Mouse (Mus musculus) induced T-regulatory cell, adult 2 months (primary cell): ENCODE results near the gene Mlip.

Source experiments
- DNase-seq: peaks from one replicate; pipeline ENCODE4 v3.0.0-alpha.2; 2012; ENCODE audit warnings: low read depth

The Mlip gene

DNA sequence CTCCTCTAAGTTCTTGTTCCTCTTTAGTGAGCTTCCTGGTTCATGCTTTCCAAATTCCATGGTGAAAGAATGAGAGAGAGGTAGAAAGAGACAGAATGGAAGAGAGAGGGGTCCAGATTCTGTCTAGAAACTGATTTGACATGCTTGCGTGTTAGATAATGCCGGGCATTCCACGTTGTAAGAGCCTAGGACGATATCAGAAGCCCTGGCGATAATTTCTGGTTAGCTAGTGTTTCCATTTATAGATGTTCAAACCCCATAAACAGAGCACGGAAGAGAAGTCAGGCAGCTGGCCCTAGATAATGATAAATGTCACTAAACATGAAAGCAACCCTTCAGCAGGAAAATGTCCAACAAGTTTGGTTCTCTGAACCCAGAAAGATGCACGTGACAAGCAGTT lies 5.1 kb downstream of the Mlip start:
- DNase-seq = no peak

DNA sequence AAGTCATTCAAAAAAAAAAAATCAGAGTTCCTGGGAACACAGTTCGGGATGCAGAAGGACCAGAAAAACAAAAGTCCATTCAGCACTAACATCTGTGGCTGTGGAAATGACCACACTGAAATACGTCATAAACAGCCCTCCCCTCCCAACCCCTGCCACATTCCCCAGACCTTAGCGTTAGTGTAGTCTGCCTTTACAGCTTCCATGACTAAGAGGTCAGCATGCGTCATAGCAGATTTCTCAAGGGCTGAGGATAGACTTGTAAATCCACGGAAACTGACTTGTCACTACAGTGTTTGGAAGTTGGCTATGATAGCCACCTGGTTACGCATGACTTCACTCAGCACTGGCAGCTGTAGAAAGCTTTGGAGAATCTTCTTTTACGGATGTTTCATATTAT lies 8.5 kb downstream of the Mlip start:
- no peak for DNase-seq

GRCm38 (mm10) chr9:77340159-77340862 lies 12.5 kb downstream of the Mlip start:
- no peak for DNase-seq

DNA sequence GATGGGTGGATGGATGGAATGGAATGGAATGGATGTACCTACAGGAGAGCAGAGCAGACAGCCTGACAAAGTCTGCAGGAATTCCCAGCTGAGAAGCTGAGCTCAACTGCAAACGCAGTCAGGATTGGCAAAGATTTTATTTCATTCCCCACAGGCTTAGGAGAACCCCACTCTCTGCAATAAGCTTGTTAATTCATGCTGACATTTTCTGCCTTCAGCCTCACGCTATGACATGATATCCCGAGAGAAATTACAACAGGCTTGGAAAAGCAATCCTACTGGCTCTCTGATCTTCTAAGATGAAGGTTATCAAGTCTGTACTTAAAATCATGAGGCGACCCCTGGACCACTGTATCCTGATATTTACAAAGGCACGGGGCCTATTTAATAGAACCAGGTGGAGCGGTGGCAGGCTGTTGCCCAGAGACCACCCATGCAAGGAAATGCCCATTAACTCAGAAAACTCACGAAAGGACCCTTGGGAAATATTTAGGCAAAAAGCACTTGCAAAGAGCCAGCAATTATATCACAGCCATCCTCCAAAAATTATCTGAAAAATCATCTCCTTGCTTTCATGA lies 13.1 kb downstream of the Mlip start:
- no peak for DNase-seq

DNA sequence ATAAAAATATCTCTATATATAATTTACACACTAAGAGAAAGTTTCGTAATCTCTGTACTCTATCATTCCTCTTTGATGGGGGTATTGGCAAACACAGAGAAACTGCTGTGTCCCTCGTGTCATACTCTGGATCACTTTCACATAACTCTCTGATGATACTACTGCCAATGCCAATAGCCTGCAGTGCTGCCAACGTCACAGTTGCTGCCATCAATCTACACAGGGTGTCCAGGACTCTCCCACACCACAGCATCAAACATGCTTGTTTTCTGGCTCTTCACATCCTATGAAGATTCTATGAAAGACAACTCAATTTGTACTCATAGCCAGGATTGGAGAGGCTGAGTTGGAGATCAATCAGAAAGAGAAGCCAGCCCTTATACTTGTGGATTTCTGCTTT lies 17.4 kb downstream of the Mlip start:
- no peak for DNase-seq

DNA sequence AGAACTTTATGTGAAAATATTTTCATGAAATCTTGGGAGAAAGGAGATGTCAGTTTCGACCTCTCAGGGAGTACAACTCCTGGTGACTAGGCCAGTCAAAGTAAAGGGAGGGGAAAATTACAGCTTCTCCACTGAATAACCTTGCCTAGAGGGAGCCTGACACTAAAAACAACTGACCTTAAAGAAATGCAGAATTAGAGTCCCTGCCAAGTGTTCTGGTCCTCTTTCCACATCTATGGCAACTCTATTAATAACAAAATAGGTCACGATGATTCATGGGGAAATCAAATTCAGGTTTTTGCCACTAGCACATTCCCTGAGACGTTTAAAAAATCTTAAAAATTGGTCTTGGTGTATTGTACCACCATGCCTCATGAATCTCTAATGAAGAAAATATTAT lies 34.4 kb downstream of the Mlip start:
- no peak for DNase-seq

DNA sequence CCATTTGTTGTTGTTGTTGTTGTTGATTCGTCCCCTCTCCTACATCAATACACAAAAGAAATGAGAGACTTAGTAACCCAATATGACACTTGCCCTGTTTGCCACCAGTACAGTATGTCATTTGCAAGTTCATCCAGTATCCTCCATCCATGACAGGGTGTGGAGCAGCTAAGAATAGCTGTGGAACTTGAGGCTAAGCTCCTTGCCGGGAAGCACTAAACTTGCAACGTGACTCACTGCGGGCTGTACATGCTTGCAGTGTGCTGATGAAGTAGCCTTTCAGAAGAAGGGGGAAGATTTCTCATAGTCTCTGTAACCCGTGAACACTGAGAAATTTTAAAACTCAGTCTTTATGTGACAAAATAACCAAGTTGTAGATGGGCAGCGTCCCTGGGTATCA lies 42.2 kb downstream of the Mlip start:
- no peak for DNase-seq

- no peak for DNase-seq
Observed at GRCm38 (mm10) chr9:77305417-77305816, 47.4 kb downstream of the Mlip start.

DNA sequence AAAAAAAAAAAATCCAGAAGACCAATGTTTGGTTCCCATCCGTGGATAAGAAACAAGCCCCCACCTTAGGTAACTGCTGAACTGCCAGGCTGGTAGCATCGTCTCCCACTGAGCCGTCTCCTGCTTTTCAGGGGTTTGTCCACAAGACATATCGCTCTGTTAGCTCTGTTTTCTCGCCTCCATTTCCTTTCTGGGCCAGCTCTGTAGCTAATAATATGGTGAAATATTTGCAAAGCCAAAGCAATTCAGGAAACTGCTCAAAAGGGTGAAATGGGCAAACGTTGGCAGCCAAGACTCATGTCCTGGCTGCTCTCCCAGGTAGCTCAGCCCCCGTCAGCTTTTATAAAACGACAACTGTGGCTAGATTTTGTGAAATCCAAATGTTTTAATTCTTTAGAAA lies 50.4 kb downstream of the Mlip start:
- DNase-seq = no peak

GRCm38 (mm10) chr9:77287958-77288357 lies 64.8 kb downstream of the Mlip start:
- no peak for DNase-seq

GRCm38 (mm10) chr9:77279371-77279770 lies 73.4 kb downstream of the Mlip start:
- DNase-seq = no peak

GRCm38 (mm10) chr9:77278055-77278454 lies 74.7 kb downstream of the Mlip start:
- no peak for DNase-seq

DNA sequence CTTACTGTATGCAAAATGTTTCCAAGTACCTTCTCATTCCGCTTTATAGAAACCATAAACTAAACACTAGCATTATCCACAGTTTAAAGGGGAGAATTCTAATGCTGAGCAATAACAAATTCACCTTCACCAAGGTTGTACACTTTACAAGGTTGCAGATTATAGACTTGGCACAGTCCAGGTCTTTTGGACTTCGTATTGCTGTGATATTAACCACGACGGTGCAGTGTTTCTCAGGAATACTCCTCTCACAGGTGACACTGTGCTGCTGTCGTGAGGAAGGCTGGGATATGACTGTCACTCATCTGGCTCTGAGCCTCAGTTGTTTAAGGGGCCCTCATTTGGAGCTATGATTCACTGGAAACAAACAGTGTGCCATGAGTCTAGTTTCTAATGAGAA lies 75.5 kb downstream of the Mlip start:
- DNase-seq = no peak

- no peak for DNase-seq
Observed at GRCm38 (mm10) chr9:77276451-77277154, 76.2 kb downstream of the Mlip start.

- DNase-seq = no peak
Observed at GRCm38 (mm10) chr9:77272727-77273126, 80.0 kb downstream of the Mlip start.

GRCm38 (mm10) chr9:77265268-77266017 lies 87.3 kb downstream of the Mlip start:
- no peak for DNase-seq

DNA sequence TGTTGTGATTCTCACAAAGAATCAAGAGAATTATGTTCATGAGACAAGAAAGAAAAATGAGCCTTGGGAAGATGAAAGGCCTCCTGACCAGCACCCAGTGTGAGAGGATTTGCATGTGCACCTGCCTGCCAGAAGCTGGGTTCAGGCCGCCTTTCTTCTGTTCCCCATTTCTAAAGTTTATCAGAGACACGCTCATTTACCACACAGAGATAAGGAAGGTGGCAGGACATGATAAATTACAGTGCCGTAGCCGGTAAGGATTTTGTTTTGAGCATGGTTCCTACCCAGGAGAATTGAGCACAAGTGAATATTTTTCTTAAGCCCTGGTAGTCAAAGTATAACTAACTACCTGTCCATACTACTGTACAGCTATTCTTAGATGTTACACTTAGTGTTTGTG lies 93.7 kb downstream of the Mlip start:
- DNase-seq = no peak

GRCm38 (mm10) chr9:77258265-77258664 lies 94.5 kb downstream of the Mlip start:
- no peak for DNase-seq

DNA sequence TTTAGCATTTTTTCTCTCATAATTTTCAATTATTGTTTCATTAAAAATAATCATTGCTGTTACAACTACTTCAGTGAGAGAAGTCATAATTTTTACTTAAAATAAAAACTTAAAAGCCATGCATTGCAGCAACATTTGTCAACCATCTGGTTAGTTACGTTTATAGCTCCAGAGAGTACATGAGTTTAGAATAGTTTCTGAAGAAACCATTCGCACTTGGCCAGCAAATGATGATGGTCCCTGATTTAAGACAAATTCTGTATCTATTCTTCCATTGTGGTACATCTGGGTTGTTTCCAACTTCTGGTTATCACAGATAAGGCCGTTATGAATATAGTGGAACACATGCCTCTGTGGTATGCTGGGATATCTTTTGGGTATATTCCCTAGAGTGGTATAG lies 98.3 kb downstream of the Mlip start:
- DNase-seq = no peak

DNA sequence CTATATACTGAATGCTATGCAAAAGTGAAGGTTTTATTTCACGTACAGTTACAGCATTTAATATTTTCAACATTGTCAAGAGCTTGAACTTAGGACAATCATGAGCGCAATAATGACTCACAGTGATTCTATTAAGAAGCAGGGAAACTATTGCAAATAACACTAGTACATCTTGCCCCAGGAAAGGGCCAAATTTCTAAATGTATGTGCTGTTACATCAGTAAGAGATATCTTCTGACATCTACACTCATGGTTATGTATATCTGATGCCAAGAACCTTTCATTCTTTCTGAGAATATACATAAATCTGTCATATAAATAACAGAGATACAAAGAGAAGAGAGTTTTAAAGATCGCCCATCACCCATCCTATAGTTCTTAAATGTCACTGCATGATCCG lies 100.0 kb downstream of the Mlip start:
- DNase-seq = no peak

- no peak for DNase-seq
Observed at GRCm38 (mm10) chr9:77252134-77252533, 100.6 kb downstream of the Mlip start.

DNA sequence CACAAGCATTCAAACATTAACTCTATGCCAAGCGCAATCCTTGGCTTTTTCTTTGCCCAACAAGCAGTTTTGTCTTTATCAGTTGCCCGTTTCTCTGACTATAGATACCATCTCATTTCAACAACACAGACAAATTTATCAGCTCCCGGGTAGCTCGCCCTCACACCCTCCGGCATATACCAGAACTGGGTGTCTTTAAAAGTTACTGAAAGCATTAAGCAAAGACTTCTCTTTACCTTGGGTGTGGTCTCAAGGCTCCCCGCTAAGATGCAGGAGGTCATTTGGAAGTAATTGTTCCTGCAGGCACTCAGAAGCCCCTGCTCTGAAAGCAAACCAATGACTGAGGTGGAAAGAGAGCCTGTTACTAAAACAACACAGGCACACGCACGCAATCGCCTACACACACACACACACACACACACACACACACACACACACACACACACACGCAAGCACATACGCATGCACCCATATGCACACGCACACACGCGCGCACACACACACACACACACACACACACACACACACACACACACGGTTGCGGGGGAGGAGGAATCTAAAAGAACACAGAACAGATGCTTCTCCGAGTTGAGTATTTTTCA lies 101.2 kb downstream of the Mlip start:
- DNase-seq = no peak
